Mouse (Mus musculus) spleen, adult 2 months (tissue): ENCODE measurements at regions not wholly inside any gene's neighbourhood (a gene's known extent, or its start where the extent isn't known, plus 50 kb on each side); places are given as distances from the start of the nearest gene placed in this dataset.

ENCODE experiments used
- CTCF ChIP-seq: fragments of 200-500 bp; IDR thresholded peaks from 2 replicates; pipeline ENCODE4 v1.5.1; 2011; ENCODE audit warnings: mild to moderate bottlenecking, inconsistent platforms; ENCODE audit not compliant: insufficient read depth, insufficient read length, insufficient replicate concordance; ENCODE audit errors: extremely low read depth
- POLR2A ChIP-seq: fragments of 200-500 bp; IDR thresholded peaks from 2 replicates; pipeline ENCODE4 v1.6.1; 2011; ENCODE audit warnings: low read depth, low read length, inconsistent platforms

DNA sequence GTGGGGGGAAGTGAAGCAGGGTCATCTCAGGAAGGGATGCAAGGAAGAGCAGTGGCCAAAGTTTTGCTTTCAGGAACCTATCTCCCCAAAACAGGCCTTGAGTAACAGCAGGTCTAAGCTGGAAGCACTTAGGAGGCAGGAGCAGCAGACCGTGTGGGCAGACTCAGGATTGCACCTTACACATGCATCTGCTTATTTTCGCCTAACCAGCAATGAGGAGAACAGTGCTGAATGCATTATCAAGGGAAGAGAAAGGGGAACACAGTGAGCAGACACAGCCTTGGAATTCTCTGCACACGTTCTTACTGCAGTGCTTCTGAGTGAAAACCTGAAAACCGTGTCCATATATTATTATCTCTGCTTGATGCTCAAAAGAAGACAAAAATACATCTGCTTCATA is 585.0 kb downstream of the Ets1 start:
- TF ChIP-seq CTCF (no peak), POLR2A (no peak)
